9 mouse cellular contexts compared by ENCODE assay signal in the genomic region with DNA sequence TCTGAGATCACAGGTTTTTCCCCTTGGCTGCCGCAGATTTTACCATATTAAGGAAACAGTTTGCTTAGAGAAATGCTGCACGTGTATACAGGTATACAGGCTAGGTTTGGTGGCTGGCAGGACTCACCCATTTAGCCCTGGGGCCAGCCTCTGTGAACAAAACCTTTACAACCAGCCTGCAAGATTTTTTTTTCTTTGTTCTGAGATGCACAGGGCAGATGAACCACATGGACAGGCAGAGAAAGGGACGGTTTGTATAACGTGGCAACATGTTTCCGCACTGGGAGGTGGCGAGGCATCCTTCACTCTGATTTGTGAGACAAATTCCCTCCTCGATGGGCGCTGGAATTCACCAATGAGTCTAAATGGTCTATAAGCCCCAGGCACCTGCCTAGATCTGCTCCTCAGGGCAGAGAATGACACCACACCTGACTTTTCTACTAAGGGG.
DNase-seq lines count a peak whose midpoint lies in the region; ATAC-seq and TF ChIP-seq lines count a peak whose summit lies in the region.
"Had no signal": no experiment of that assay in that cellular context is flagged by ENCODE, and none has a peak within 500 bp of the region (broad histone marks: within the 10 kb centered on the region; RNA-seq: fewer than 3 reads in every experiment).

No protein-coding gene starts in this region.

- H3K9ac ChIP-seq in forebrain, embryonic 14.5 days (ENCODE audit: low read length), result peak overlapping the region; percentile 26; the same call in 1 of the 2 replicates
- no peak overlapping the region for H3K9ac ChIP-seq in kidney, postnatal 0 days (ENCODE audit: low read depth, low read length)
- H3K9ac ChIP-seq in midbrain, postnatal 0 days (replicated peaks; ENCODE audit: low read length, poor library complexity, severe bottlenecking), result 0 out of 2 replicates have a peak overlapping the region, but pooled peaks have one; percentile 37

- intact Hi-C loops in gastrocnemius, postnatal 14 days (cut with DNase I; ENCODE audit: low total_unique reads), result loop anchor here (5.0 to 10.0 kb wide), 2 partner anchors 498 to 534 kb away; no protein-coding TSS in a partner anchor

- H3K27ac ChIP-seq in layer of hippocampus, adult 2 months, result peak overlapping the region; percentile 49; the same call in 1 of the 2 replicates
- no peak overlapping the region for H3K27ac ChIP-seq in forebrain, embryonic 14.5 days (ENCODE audit: low read depth, low read length)
- H3K27ac ChIP-seq in kidney, postnatal 0 days, result peak overlapping the region; percentile 42; the same call in 1 of the 2 replicates
- no peak overlapping the region for H3K27ac ChIP-seq in midbrain, postnatal 0 days (ENCODE audit: low read depth, low read length)

- no peak for DNase-seq in layer of hippocampus, adult 2 months (ENCODE audit: low spot score in 2 of 2)
- DNase-seq in layer of hippocampus, adult 9-11 months, result no peak
- DNase-seq in forebrain, embryonic 14.5 days (ENCODE audit: low spot score), result no peak
- DNase-seq in kidney, postnatal 0 days (ENCODE audit: low spot score), result no peak
- no peak for DNase-seq in midbrain, postnatal 0 days (ENCODE audit: low spot score)
- no peak for DNase-seq in embryo, embryonic 9.5 days (ENCODE audit: extremely low spot score)
- DNase-seq in gastrocnemius, postnatal 14 days, result no peak

- peaks cover 7% of the 10 kb centered on the region; the same call in 1 of the 2 replicates for H3K4me1 ChIP-seq in forebrain, embryonic 14.5 days (ENCODE audit: control insufficient read depth, insufficient read depth, low read length)
- no peaks in the 10 kb centered on the region; the same call in 1 of the 2 replicates for H3K4me1 ChIP-seq in kidney, postnatal 0 days (replicated peaks; ENCODE audit: insufficient read depth, low read length)
- no peaks in the 10 kb centered on the region; the same call in 1 of the 2 replicates for H3K4me1 ChIP-seq in midbrain, postnatal 0 days (ENCODE audit: insufficient read depth, low read length)

- peak; percentile 50 for ATAC-seq in forebrain, embryonic 14.5 days
- ATAC-seq in kidney, postnatal 0 days (replicated peaks; ENCODE audit: low FRiP score, low read depth), result no peak
- ATAC-seq in midbrain, postnatal 0 days (ENCODE audit: low FRiP score), result no peak
- ATAC-seq in CD4-positive, CD25-positive, alpha-beta regulatory T cell, adult 4 months, result no peak

- peak overlapping the region; percentile 47 for H3K4me3 ChIP-seq in layer of hippocampus, adult 2 months
- H3K4me3 ChIP-seq in forebrain, embryonic 14.5 days (ENCODE audit: low read depth, low read length), result no peak overlapping the region
- no peak overlapping the region for H3K4me3 ChIP-seq in kidney, postnatal 0 days (replicated peaks; ENCODE audit: low read depth, low read length)
- H3K4me3 ChIP-seq in midbrain, postnatal 0 days (ENCODE audit: low read depth, low read length), result peak overlapping the region; percentile 23; the same call in 1 of the 2 replicates
- H3K4me3 ChIP-seq: erythroblast, embryonic 14.5 days had no signal

- H3K4me2 ChIP-seq in forebrain, embryonic 14.5 days (ENCODE audit: low read length), result peak overlapping the region; percentile 47
- peak overlapping the region; percentile 56 for H3K4me2 ChIP-seq in kidney, postnatal 0 days (ENCODE audit: low read length)
- peak overlapping the region; percentile 49 for H3K4me2 ChIP-seq in midbrain, postnatal 0 days (ENCODE audit: low read depth, low read length, poor library complexity, severe bottlenecking)

- H3K9me3 ChIP-seq in forebrain, embryonic 14.5 days (replicated peaks; ENCODE audit: control insufficient read depth, low read length), result no peaks in the 10 kb centered on the region
- no peaks in the 10 kb centered on the region for H3K9me3 ChIP-seq in kidney, postnatal 0 days (replicated peaks; ENCODE audit: low read length)
- no peaks in the 10 kb centered on the region for H3K9me3 ChIP-seq in midbrain, postnatal 0 days (ENCODE audit: low read length)

- 65% methylated on average over 8 of the region's 8 CpGs for whole genome bisulfite sequencing in forebrain, embryonic 14.5 days
- WGBS in kidney, postnatal 0 days, result 64% methylated on average over 8 of the region's 8 CpGs
- WGBS in midbrain, postnatal 0 days, result 67% methylated on average over 8 of the region's 8 CpGs

- no peak for TF ChIP-seq CTCF in layer of hippocampus, adult 2 months (conservative IDR thresholded peaks at IDR 0.05)
- TF ChIP-seq CTCF in kidney, postnatal 0 days (IDR thresholded peaks at IDR 0.05; ENCODE audit: low read depth), result no peak
- no peak for TF ChIP-seq CTCF in midbrain, postnatal 0 days (IDR thresholded peaks at IDR 0.05)

- no peaks in the 10 kb centered on the region for H3K36me3 ChIP-seq in forebrain, embryonic 14.5 days (ENCODE audit: control insufficient read depth, insufficient read depth, low read length)
- H3K36me3 ChIP-seq in kidney, postnatal 0 days (ENCODE audit: insufficient read depth, low read length), result no peaks in the 10 kb centered on the region
- H3K36me3 ChIP-seq in midbrain, postnatal 0 days (ENCODE audit: insufficient read depth, low read length), result no peaks in the 10 kb centered on the region

- H3K27me3 ChIP-seq in forebrain, embryonic 14.5 days (replicated peaks; ENCODE audit: control insufficient read depth, insufficient read depth, low read length), result no peaks in the 10 kb centered on the region
- H3K27me3 ChIP-seq in kidney, postnatal 0 days (ENCODE audit: insufficient read depth, low read length), result no peaks in the 10 kb centered on the region
- no peaks in the 10 kb centered on the region for H3K27me3 ChIP-seq in midbrain, postnatal 0 days (ENCODE audit: insufficient read depth, low read length)

Comparison
In these comparisons a context has a peak if more than half of its experiments do, and no peak if none do; other contexts are left out.
1. H3K27ac ChIP-seq: peak in layer of hippocampus, adult 2 months (single experiment) and kidney, postnatal 0 days (single experiment); none in forebrain, embryonic 14.5 days (single experiment) and midbrain, postnatal 0 days (single experiment).
2. H3K4me3 ChIP-seq: peak in layer of hippocampus, adult 2 months (single experiment) and midbrain, postnatal 0 days (single experiment); none in forebrain, embryonic 14.5 days (single experiment) and kidney, postnatal 0 days (single experiment).
3. Peak in every context shown above with its lines, with median percentiles within 50 percentile points of each other: H3K4me2 ChIP-seq.